Mouse (Mus musculus): ENCODE results near the gene Gp9.

Gp9 gene

DNA sequence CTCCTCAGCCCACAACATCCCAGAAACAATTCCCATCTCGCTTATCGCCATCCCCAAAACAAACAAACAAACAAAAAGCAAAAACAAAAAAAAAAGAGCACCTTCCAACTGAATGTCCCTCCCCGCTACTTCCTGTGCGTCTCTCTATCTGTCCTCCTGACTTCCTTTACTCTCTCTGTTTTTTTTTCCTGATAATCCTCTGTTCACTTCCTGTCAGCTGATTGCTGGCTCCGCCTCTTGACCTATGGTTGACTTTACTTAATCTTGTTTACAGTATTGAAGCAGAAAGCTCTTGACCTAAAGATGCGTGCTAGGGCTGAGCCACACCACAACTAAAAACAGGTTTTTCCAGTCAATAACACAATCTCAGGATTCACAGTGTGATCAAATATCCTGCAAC lies 29.3 kb upstream of the Gp9 start:
- in situ Hi-C loops (cut with MboI; ENCODE audit: unreplicated experiment in 2 of 2) = no loop called here

GRCm38 (mm10) chr6:87750184-87750910 lies 27.5 kb upstream of the Gp9 start:
- in situ Hi-C loops (cut with MboI; ENCODE audit: unreplicated experiment in 2 of 2) = no loop called here

DNA sequence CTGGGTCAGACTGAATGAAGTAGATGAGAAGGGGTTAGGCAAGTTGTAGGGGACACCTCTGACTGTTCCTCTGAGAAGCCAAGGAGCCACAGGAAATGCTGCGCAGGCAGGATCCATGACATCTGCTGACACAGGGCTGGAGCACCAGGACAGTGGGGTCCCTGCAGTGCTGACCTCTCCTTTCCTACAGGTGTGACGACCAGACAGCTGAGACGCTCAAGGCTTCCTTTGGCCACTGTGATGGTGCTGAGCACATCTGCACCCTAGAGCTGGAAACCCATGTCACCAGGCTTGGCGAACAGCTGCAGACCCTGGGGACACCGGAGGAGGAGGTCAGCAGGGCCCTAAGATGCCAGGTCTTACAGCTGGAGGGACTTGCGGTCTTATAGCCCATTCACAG lies 26.3 kb upstream of the Gp9 start:
- in situ Hi-C loops (cut with MboI; ENCODE audit: unreplicated experiment in 2 of 2) = no loop called here

GRCm38 (mm10) chr6:87755196-87755595 lies 22.7 kb upstream of the Gp9 start:
- in situ Hi-C loops (cut with MboI; ENCODE audit: unreplicated experiment in 2 of 2) = no loop called here

GRCm38 (mm10) chr6:87756896-87757295 lies 21.0 kb upstream of the Gp9 start:
- in situ Hi-C loops (cut with MboI; ENCODE audit: unreplicated experiment in 2 of 2) = no loop called here

GRCm38 (mm10) chr6:87759404-87759803 lies 18.5 kb upstream of the Gp9 start:
- in situ Hi-C loops (cut with MboI; ENCODE audit: unreplicated experiment in 2 of 2) = no loop called here

- in situ Hi-C loops (cut with MboI; ENCODE audit: unreplicated experiment in 2 of 2) = loop anchor here (5.0 to 10.0 kb wide), 4 partner anchors 125 to 237 kb away; partner anchors contain the start of gene Copg1 (in 2 of the 2)
Observed at GRCm38 (mm10) chr6:87759850-87760249, 18.0 kb upstream of the Gp9 start.

DNA sequence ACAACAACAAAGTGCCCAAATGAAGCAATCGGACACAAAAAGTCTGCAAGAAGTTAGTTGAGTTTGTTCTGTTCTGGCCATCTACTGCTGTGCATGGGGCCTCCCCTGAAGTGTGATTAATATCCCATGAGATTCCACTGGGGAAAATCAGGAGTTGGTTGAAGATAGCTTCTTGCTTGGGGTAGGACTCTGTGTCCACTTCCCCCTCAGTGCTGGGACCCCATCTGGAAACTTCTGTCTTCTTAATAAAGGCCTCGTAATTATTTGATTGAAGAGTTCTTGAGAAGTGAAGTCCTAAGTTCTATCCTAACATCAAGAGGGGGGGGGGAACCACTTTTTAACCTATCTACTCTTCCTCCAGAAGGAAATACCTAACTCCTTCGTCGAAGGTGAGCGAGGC lies 15.7 kb upstream of the Gp9 start:
- in situ Hi-C loops (cut with MboI; ENCODE audit: unreplicated experiment in 2 of 2) = loop anchor here (5.0 to 10.0 kb wide), 4 partner anchors 123 to 235 kb away; partner anchors contain the start of gene Copg1 (in 2 of the 2)

DNA sequence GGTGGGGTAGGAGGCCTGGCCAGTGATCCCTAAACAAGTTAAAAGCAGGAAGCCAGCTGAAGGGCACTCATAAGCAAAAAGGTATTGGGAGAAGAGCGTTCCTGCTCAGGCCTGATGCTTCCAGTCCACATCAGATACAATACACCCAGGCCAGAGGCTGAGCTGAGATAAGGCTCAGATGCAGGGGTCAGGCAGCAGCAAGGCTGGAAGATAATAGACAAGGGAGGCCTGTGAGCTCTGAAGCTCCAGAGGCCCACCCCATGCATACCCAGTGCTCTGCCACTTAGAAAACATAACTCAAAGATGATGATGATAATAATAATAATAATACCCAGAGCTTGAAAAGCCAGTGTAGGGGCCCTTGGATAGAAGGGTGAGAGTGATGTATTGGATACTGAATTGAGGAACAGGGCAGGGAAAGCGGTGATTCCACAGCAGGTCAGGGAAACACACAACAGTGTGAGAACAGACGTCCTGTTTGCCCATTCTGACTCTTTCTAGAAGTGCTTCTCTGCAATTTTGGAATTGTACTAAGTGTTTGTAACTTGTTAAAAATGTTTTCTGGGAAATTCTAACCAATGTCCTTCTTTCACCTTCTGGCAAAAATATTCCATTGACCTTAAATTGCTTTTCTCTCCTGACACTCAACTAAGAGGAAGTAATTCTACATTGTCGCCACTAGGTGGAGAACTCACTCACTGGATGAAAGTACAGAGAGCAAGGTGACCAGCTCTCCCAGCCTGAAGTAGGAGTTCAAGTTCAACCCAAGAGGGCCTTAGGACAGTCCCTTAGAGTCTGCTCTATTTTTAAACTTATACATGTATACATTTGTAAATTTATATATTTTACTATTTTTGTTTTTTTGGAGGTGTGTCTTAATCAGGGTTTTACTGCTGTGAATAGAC lies 14.2 kb upstream of the Gp9 start:
- in situ Hi-C loops (cut with MboI; ENCODE audit: unreplicated experiment in 2 of 2) = loop anchor here (5.0 to 10.0 kb wide), 4 partner anchors 121 to 234 kb away; partner anchors contain the start of gene Copg1 (in 2 of the 2)

DNA sequence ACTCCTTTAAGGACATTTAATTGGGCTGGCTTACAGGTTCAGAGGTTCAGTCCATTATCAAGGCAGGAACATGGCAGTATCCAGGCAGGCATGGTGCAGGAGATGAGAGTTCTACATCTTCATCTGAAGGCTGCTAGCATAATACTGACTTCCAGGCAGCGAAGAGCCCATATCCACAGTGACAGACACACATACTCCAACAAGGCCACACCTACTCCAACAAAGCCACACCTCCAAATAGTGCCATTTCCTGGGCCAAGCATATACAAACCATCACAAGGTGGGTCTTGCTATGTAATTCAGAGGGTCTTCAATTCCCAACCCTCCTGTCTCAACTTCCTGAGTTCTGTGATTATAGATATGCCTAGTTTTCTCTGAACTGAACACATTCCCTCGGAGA lies 13.6 kb upstream of the Gp9 start:
- in situ Hi-C loops (cut with MboI; ENCODE audit: unreplicated experiment in 2 of 2) = loop anchor here (5.0 to 10.0 kb wide), 4 partner anchors 121 to 233 kb away; partner anchors contain the start of gene Copg1 (in 2 of the 2)

DNA sequence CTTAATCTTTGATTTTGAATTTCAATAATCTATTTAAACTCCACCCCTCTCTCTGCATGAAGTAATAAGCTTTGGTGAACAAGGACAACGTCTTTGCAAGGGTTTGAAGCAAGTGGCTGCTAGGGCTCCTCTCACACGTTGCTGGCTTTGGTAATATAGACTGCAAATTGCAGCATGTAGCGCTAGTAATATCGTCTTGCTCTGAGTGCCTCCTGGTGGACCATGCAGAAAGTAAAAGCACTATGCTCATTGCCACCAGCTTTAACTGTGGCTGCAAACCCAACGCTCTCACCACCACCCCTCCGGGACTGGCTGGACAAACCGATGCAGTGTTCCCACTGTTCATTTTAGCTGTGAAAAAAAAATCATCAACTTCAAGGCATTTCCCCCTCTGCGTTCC lies 7.2 kb upstream of the Gp9 start:
- in situ Hi-C loops (cut with MboI; ENCODE audit: unreplicated experiment in 2 of 2) = loop anchor here in 1 of 2 experiments (5.0 kb wide), 1 partner anchor 63 kb away; no protein-coding TSS in a partner anchor

GRCm38 (mm10) chr6:87774466-87774865 lies 3.4 kb upstream of the Gp9 start:
- in situ Hi-C loops (cut with MboI; ENCODE audit: unreplicated experiment in 2 of 2) = loop anchor here in 1 of 2 experiments (5.0 kb wide), 1 partner anchor 67 kb away; no protein-coding TSS in a partner anchor

GRCm38 (mm10) chr6:87774909-87775308 lies 3.0 kb upstream of the Gp9 start:
- in situ Hi-C loops (cut with MboI; ENCODE audit: unreplicated experiment in 2 of 2) = loop anchor here in 1 of 2 experiments (5.0 kb wide), 1 partner anchor 68 kb away; no protein-coding TSS in a partner anchor

DNA sequence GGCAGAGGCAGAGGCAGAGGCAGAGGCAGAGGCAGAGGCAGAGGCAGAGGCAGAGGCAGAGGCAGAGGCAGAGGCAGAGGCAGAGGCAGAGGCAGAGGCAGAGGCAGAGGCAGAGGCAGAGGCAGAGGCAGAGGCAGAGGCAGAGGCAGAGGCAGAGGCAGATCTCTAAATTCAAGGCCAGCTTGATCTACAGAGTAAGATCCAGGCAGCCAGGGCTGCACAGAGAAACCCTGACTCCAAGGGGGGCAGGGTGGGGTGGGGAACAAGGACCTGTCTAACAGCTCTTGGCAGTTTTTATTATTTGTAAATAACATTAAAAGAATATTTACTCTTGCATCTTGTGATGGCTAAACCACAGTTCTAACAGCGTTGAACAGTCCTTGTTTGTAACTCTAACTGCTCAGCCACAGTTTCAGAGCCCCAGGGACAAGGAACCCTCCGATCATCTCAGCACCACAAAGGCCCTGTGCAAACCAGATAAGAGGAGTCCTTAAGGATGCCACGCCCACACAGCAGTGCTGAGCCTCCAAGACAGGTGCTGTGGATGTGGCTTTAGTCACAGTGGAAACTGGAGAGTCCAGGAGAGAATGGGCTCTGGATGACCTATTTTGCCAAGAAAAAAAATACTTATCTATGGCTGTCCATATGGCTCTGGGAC lies 2.2 kb upstream of the Gp9 start:
- in situ Hi-C loops (cut with MboI; ENCODE audit: unreplicated experiment in 2 of 2) = no loop called here

DNA sequence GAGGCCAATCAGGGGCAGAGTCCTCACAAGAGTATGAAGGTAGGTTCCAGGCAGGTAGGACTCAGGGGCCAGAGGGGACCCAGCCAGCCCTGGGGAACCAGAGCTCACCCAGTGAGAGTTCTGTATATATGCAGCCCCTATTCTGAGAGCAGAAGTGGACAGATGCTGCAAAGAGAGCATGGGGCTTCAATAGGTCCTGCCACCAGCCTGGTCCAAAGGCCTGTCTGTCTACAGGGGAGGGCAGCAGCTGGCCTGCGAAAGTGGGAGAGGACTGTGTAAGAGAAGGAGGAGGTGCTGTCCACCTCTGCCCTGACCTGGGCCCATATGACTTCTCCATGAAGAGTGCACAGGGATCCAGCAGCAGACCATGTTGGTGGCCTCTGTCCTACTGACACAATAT lies 1.2 kb upstream of the Gp9 start:
- in situ Hi-C loops (cut with MboI; ENCODE audit: unreplicated experiment in 2 of 2) = no loop called here

DNA sequence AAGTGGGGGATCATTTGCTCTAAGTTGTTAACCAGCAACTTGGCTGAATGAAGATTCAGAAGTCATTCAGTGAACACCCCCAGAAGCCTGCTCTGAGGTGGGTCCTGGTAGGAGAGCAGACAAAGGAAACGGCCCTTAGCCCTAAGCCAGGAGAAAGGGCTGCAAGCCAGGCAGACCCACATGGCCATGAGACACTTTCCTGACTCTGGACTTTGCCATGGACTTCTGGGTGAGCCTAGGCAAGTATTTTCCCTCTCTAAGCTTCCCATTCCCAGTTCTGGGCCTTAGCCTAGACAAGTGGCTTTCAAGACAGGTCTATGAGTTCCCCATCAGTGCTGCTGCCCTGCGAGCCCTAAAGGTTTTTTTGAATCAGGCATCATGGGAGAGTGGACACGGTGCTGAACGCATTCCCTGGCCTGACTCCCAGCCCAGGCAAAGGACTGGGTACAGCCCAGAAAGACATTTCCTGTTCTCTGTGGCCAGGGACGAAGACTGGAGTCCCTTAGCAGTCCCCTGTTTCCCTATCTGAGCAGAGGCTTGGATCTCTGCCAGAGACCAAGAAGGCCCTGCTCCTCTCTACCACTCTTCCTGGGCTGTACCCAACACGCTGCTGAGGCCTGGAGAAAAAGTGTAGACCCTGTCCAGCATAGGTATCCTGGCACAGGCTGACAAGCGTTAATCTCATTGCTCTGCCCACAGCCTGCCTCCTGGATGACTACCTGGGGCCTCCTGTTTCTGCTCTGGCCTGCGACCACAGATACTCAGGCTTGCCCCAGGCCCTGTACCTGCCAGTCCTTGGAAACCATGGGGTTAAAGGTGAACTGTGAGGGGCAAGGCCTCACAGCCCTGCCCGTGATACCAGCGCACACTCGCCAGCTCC lies 662 bp downstream of the Gp9 start:
- in situ Hi-C loops (cut with MboI; ENCODE audit: unreplicated experiment in 2 of 2) = no loop called here

- in situ Hi-C loops (cut with MboI; ENCODE audit: unreplicated experiment in 2 of 2) = loop anchor here in 1 of 2 experiments (5.0 kb wide), 1 partner anchor 38 kb away; no protein-coding TSS in a partner anchor
Observed at GRCm38 (mm10) chr6:87779174-87780165, 1.6 kb downstream of the Gp9 start.

DNA sequence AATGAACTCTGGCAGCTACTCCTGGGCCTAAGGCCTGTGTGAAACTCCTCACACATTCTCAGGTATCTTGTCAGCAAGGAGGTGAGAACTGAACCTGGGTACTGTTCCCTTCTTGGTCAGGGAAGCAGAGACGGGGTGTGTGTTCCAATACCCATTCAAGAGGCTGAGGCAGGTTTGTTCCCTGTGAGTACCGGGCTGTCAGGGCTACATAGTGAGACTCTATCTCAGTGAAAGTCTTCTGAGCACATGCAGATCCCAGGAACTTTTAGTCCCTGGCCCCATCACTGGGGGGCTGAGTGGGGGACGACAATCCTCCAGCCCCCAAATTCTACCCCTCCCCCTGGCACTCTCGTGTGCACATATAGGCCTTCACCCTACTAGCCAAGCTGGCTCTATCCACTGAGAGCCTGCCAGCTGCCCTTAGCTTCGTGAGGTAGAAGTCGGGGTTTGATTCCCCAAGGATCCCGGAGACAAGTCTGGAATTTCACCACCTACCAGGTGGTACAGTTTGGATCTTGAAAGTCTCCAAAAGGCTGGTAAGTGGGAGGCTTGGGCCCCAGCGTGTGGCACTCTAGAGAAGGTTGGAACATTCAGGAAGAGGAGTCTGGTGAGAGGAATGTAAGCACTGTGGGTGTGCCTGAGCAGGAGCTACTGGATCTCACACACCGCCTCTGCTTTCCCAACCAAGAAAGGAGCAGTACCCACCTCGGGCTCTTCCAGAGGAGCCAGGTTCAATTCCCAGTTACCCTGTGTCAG lies 2.9 kb downstream of the Gp9 start:
- in situ Hi-C loops (cut with MboI; ENCODE audit: unreplicated experiment in 2 of 2) = loop anchor here in 1 of 2 experiments (5.0 kb wide), 1 partner anchor 37 kb away; no protein-coding TSS in a partner anchor

Measured in v-Abl transformed pro-B cells (cell line).